In genomic region chr4:131254691-131255090, GRCm38 (mm10) we compare ENCODE assay signal across 10 mouse cellular contexts.
DNase-seq lines count a peak whose midpoint lies in the region; ATAC-seq and TF ChIP-seq lines count a peak whose summit lies in the region.
"Had no signal": no experiment of that assay in that cellular context is flagged by ENCODE, and none has a peak within 500 bp of the region (broad histone marks: within the 10 kb centered on the region; RNA-seq: fewer than 3 reads in every experiment).

No protein-coding gene starts in this region.

- no peaks in the 10 kb centered on the region for H3K36me3 ChIP-seq in lung, embryonic 14.5 days (ENCODE audit: insufficient read depth)
- H3K36me3 ChIP-seq: embryonic facial prominence, embryonic 12.5 days; G1E had no signal

- peak; percentile 70 for TF ChIP-seq CTCF in layer of hippocampus, adult 2 months (conservative IDR thresholded peaks at IDR 0.05)
- TF ChIP-seq CTCF in brain, embryonic 14.5 days (IDR thresholded peaks at IDR 0.05; ENCODE audit: borderline replicate concordance, extremely low read depth, insufficient read depth, insufficient read length) = peak; percentile 60; the same call in 1 of the 2 replicates
- TF ChIP-seq CTCF in lung, embryonic 14.5 days (IDR thresholded peaks at IDR 0.05; ENCODE audit: low read depth) = peak; percentile 70

- DNase-seq in cerebellum, adult 18-20 months = peak; percentile 44 to 51
- DNase-seq in layer of hippocampus, adult 2 months (ENCODE audit: low spot score in 2 of 2) = no peak
- no peak for DNase-seq in layer of hippocampus, postnatal 14 days (ENCODE audit: low spot score in 2 of 2)
- DNase-seq in brain, embryonic 14.5 days (ENCODE audit: low read depth) = peak; percentile 57
- DNase-seq in lung, embryonic 14.5 days = peak; percentile 51
- no peak for DNase-seq in urinary bladder, postnatal 4 days (ENCODE audit: low spot score in 2 of 2)
- no peak for DNase-seq in thymus, postnatal 14 days

- 32% methylated on average over 6 of the region's 6 CpGs for WGBS in lung, embryonic 14.5 days

- no peak for TF ChIP-seq POLR2A in brain, embryonic 14.5 days (IDR thresholded peaks at IDR 0.05; ENCODE audit: borderline replicate concordance, extremely low read depth, insufficient read depth, insufficient read length, poor library complexity, severe bottlenecking)

- H3K4me1 ChIP-seq in lung, embryonic 14.5 days (ENCODE audit: insufficient read depth) = no peaks in the 10 kb centered on the region

- ATAC-seq in cerebellum, adult (ENCODE audit: insufficient number of reproducible peaks, low FRiP score, low TSS enrichment) = no peak
- ATAC-seq in lung, embryonic 14.5 days (ENCODE audit: insufficient read depth) = 0 out of 2 replicates have a peak, but pooled peaks have one; percentile 29

- H3K4me2 ChIP-seq in lung, embryonic 14.5 days = no peak overlapping the region
- H3K4me2 ChIP-seq: embryonic facial prominence, embryonic 12.5 days had no signal

- no peaks in the 10 kb centered on the region for H3K27me3 ChIP-seq in lung, embryonic 14.5 days (ENCODE audit: insufficient read depth, low read length)

- H3K9ac ChIP-seq in lung, embryonic 14.5 days = no peak overlapping the region
- H3K9ac ChIP-seq: embryonic facial prominence, embryonic 12.5 days had no signal

- no peaks in the 10 kb centered on the region for H3K9me3 ChIP-seq in lung, embryonic 14.5 days (ENCODE audit: low read depth, low read length)
- H3K9me3 ChIP-seq: embryonic facial prominence, embryonic 12.5 days; G1E had no signal

- H3K27ac ChIP-seq in layer of hippocampus, adult 2 months = no peak overlapping the region
- H3K27ac ChIP-seq in lung, embryonic 14.5 days (ENCODE audit: low read depth) = no peak overlapping the region
- H3K27ac ChIP-seq: embryonic facial prominence, embryonic 12.5 days had no signal

- no peak overlapping the region for H3K4me3 ChIP-seq in layer of hippocampus, adult 2 months
- no peak overlapping the region for H3K4me3 ChIP-seq in lung, embryonic 14.5 days (ENCODE audit: low read depth, low read length)
- H3K4me3 ChIP-seq: embryonic facial prominence, embryonic 12.5 days had no signal

Comparison
In these comparisons a context has a peak if more than half of its experiments do, and no peak if none do; other contexts are left out.
1. DNase-seq: peak in cerebellum, adult 18-20 months (2 of 2), brain, embryonic 14.5 days (single experiment) and lung, embryonic 14.5 days (single experiment); none in layer of hippocampus, adult 2 months (0 of 2), layer of hippocampus, postnatal 14 days (0 of 2), urinary bladder, postnatal 4 days (0 of 2) and thymus, postnatal 14 days (single experiment).
2. Peak in every context shown above with its lines, with median percentiles within 50 percentile points of each other: CTCF ChIP-seq.